Mouse (Mus musculus): Measurements from ENCODE around the gene Gpr18.

The Gpr18 gene

GRCm38 (mm10) chr14:121915621-121916020 lies at the start of gene Gpr18:
TSS of gene Gpr18 (minus strand) at chr14:121915781.
- no peak for DNase-seq

DNA sequence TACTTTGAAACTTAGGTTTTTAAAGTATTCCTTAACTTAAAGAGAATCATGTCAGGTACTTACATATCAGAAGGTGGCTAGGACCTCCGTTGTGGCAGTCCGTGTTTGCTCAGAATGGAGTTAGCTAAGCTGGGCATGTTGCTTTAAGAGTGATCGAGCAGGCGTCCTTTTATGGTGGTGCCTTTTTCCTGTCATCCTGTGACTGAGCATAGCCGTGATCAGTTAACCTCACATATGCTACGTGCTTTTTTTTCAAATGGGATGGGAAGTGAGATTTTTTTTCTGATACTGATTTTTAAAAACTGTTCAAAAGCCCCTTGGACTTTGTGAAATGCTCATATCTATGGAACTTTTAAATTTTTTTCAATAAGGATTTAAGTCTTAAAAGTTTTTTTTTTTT lies 49.4 kb upstream of the Gpr18 start, which contains the start of gene Gpr183:
Gene Gpr183 (minus strand): TSS at position 206 of the 400 bp plus-strand sequence.
- no peak for DNase-seq

- no peak for DNase-seq
Observed at GRCm38 (mm10) chr14:121963942-121964335, 48.4 kb upstream of the Gpr18 start.

DNA sequence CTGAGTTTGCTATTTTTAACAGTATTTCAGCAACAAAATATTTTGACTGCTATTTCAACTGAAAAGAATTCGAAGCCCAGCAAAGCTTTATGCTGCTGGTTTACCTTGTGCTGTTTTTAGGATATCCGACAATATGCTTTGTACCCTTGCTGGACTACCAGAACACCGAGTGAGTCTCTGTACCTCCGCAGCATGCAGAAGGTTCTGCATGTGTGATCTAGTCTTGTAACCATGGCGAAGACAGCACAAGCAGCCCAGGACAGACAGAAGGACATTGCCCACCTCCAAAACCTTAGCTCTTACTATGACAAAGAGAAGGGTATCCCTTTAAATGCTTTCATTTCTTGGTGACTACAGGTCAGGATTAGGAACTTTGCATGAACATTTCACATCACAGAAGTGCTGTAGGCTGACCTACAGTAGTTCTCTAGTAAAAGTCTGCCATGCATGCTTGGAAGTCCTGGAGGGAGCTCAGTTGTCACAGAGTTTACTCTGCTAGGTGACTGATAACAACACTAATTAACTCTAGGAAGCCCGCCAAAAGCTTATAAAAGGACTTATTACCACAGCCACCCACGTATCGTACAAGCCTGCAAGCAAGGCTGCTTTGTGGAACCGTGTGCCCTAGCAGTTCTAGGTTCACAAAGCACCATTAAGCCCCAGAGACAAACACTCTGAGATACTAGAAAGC lies 47.8 kb upstream of the Gpr18 start:
- DNase-seq: no peak

GRCm38 (mm10) chr14:121962128-121962890 lies 46.7 kb upstream of the Gpr18 start:
- DNase-seq: no peak

GRCm38 (mm10) chr14:121961496-121962127 lies 46.0 kb upstream of the Gpr18 start:
- DNase-seq: no peak

GRCm38 (mm10) chr14:121960997-121961396 lies 45.4 kb upstream of the Gpr18 start:
- DNase-seq: no peak

DNA sequence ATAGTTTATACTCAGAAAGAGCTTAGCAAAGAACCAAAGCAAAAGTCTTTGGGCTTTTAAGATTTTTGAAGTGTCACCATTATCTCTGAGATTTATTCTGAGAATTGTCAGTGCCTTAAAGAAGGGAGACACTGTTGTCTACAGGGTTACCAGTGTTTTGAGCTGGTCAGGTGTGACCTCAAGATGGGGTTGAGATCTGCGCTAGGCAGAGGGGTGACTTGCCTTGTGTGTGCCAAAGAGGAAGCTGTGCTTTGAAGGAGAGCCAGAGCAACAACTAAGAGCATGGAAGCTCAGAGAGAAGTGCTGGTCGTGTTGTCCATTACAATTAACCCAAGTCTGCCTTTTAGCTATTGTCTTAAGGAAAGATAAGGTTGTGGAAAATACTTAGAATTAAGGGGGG lies 45.0 kb upstream of the Gpr18 start:
- DNase-seq: no peak

DNA sequence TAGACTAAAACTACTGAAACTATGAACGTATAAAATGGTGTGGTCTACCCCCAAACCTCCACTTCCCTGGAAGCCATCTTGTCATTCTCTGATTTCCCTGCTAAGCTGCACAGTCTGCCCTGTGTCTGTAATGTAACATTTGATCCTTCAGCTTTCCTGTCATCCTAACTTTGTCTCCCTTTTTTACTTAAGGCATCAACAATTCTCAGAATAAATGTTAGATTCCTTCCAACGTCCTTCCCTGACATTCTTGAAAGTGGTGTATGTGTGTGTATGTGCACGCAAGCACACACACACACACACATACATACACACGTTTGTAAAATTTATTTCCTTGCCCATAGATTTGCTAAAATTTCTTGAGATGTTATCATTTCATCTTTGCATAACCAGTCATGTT lies 44.5 kb upstream of the Gpr18 start:
- DNase-seq: no peak

GRCm38 (mm10) chr14:121959538-121959980 lies 44.0 kb upstream of the Gpr18 start:
- no peak for DNase-seq

GRCm38 (mm10) chr14:121958751-121959537 lies 43.4 kb upstream of the Gpr18 start:
- no peak for DNase-seq

GRCm38 (mm10) chr14:121958041-121958750 lies 42.6 kb upstream of the Gpr18 start:
- DNase-seq: no peak

DNA sequence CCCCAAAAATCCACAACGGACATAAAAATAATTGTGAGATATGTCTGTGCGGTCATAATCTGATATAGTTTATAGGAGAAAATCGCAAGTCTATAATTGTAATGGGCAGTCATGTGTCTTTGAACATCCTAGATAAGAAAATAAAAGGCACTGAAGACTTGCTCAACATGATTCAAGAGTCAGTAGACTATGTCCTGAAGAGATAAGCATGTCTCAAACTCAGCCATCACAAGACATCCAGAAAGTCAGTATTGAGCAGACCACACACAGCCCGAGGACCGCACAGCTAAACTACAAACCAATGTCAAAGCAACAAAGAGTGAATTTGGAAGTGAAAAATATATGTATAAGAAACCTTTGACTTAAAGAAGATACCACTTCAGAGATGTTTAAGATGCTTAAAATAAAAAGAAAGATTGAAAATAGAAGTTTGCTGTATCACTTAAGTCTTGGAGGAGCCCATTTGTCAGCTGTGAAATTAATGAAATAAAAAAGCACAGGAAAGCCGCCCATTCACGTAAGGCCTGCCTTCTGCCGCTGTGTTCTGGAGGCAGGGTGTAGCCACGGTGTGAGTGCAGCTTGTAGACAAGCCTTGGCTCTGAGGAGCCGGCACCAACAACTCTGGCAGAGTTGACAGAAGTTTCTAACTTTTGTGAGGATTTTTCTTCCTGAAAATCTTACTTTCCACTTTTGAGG lies 41.7 kb upstream of the Gpr18 start:
- no peak for DNase-seq

GRCm38 (mm10) chr14:121956291-121956690 lies 40.7 kb upstream of the Gpr18 start:
- no peak for DNase-seq

GRCm38 (mm10) chr14:121955176-121955795 lies 39.7 kb upstream of the Gpr18 start:
- no peak for DNase-seq

GRCm38 (mm10) chr14:121954608-121955007 lies 39.0 kb upstream of the Gpr18 start:
- no peak for DNase-seq

DNA sequence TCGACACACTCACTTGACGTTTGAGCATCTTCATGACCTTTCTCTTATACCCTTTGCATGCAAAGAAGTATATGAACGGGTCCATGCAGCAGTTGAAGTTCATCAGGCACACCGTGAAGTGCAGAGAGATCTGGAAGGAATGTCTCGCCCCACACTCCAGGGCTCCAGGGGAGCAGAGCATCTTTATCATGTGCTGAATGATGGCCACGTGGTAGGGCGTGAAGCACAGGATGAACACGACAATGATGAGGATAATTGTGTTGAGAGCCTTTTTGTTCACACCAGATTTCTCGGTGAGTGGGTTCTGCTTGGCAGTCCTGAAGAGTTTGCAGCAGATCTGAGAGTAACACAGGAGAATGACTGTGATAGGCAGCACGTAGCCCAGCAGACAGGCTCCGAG lies 38.5 kb upstream of the Gpr18 start:
- DNase-seq: no peak

DNA sequence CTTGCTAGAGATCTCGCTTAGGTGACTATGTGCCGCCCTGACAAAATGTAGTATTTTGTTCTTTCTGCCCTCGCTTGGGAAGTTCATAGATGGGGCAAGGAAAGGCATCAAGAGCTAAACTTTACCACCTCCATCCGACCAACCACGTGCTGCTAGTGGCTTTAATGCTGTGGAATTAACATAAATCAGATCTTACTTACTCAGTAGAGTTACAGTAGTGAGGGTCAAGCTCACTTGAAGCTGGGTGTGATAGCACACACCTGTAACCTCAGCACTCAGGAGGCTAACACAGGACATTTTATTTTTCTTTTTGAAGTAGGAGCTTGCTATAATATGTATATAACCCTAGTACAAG lies 36.4 kb upstream of the Gpr18 start:
- no peak for DNase-seq

GRCm38 (mm10) chr14:121951399-121952045 lies 35.9 kb upstream of the Gpr18 start:
- DNase-seq: no peak

GRCm38 (mm10) chr14:121949897-121950296 lies 34.3 kb upstream of the Gpr18 start:
- DNase-seq: no peak

GRCm38 (mm10) chr14:121949436-121949835 lies 33.9 kb upstream of the Gpr18 start:
- no peak for DNase-seq

All from kidney, adult 9 months (tissue).